Comparison of ENCODE assay signal across 17 mouse cellular contexts in the genomic region with DNA sequence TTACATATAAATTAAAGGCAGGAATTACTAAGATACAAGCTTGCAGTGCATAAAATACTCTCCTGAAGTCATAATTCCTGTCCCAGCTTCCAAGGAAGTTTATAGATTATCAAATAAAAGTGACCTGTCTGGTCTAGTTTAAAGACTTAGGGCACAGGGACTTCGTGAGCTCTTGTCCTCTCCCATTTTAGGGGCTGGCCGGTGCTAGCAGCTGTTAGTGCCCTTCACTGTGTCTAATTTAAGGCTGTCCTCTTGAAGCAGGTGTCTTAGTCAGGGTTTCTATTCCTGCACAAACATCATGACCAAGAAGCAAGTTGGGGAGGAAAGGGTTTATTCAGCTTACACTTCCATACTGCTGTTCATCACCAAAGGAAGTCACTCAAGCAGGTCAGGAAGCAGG. TPM values are rescaled to one million over a fixed set of nuclear protein-coding genes. Genes with fewer than 3 reads are reported as not detected.
"Had no signal": no experiment of that assay in that cellular context is flagged by ENCODE, and none has a peak within 500 bp of the region (broad histone marks: within the 10 kb centered on the region; RNA-seq: fewer than 3 reads in every experiment).

No protein-coding gene starts in this region.

- H3K4me2 ChIP-seq: limb, embryonic 12.5 days; liver, embryonic 12.5 days; liver, embryonic 15.5 days; lung, embryonic 15.5 days; midbrain, embryonic 13.5 days had no signal

- DNase-seq: kidney, postnatal 25 days; layer of hippocampus, postnatal 36 days; liver; lung, adult 18-20 months; lung, postnatal 10 days; lung, postnatal 36 days; thymus, adult 2 months; thymus, postnatal 14 days; thymus, postnatal 4 days had no signal

- H3K27me3 ChIP-seq: limb, embryonic 12.5 days; liver, embryonic 12.5 days; liver, embryonic 15.5 days; lung, embryonic 15.5 days; megakaryocyte, embryonic 14.5 days; midbrain, embryonic 13.5 days had no signal

- H3K4me3 ChIP-seq: left cerebral cortex, adult 2 months; limb, embryonic 12.5 days; liver, embryonic 12.5 days; liver, embryonic 15.5 days; lung, embryonic 15.5 days; megakaryocyte, embryonic 14.5 days; midbrain, embryonic 10.5 days; midbrain, embryonic 13.5 days had no signal

RNA-seq across cellular contexts. Expression of a gene that starts 21.5 kb away (rescaled TPM):
- polyA plus RNA-seq: liver, embryonic 12.5 days; liver, embryonic 15.5 days had no signal
